Mouse (Mus musculus): ENCODE results near the gene Rap1gap2. TPM values are rescaled to one million over a fixed set of nuclear protein-coding genes. Genes with fewer than 3 reads are reported as not detected.
A peak's percentile ranks its signal among the peaks of the same experiment; 100 is the strongest.

Rap1gap2 gene
- polyA plus RNA-seq, 1 experiment from 2014 or later: 11.4 TPM

DNA sequence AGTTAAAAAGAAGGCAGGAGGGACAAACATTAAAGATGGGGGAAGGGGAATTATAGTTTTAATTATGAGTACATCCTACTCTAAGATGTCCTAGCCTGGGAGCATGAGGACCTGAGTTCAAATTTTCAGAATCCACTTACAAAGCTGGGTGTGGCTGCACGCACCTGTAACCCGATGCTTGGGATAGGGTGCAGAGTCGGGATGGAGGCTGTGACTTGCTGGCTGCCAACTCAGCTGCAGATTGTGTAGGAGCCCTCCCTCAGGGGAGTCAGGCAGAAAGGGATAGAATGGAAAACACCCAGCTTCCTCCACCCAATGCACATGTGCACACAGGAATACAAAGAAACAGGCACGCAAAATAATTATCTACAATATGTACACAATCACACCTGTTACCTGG, 2.7 kb upstream of the Rap1gap2 start:
- Histone ChIP-seq H3K27me3 (ENCODE audit: insufficient read depth, low read length) (peaks cover 20% of the 10 kb centered on the region), H3K9ac (ENCODE audit: low read depth, low read length) (no peak overlapping the region)
- 56% methylated on average over 4 of the region's 4 CpGs for WGBS

DNA sequence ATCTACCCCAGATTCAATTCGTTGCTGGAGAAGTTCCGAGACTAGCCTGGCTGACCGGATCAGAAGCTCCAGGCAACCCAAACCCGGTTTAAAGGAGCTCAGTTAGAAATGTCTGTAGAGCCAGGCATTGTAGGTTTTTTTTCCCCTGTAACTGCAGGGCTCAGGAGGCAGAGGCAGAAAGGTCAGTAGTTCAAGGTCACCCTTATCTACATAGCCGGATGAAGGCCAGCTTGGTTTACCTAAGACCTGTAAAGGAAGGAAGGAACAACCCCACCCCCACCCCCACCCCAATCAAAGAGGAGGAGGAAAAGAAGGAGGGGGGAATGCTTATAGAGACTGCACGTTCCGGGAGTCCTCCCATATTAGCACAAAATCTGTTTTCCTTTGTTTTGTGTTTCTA, 722 bp upstream of the Rap1gap2 start:
- Histone ChIP-seq H3K4me1 (replicated peaks; ENCODE audit: insufficient read depth, low read length) (no peaks in the 10 kb centered on the region), H3K27ac (no peak overlapping the region), H3K27me3 (ENCODE audit: insufficient read depth, low read length) (peaks cover 20% of the 10 kb centered on the region), H3K4me3 (replicated peaks; ENCODE audit: low read depth, low read length) (no peak overlapping the region), H3K4me2 (ENCODE audit: low read length) (no peak overlapping the region), H3K36me3 (ENCODE audit: insufficient read depth, low read length) (no peaks in the 10 kb centered on the region), H3K9me3 (replicated peaks; ENCODE audit: low read length) (no peaks in the 10 kb centered on the region), H3K9ac (ENCODE audit: low read depth, low read length) (no peak overlapping the region)
- ATAC-seq (replicated peaks; ENCODE audit: low FRiP score, low read depth) (no peak), DNase-seq (ENCODE audit: low spot score) (no peak)
- 12% methylated on average over 7 of the region's 7 CpGs for WGBS
- no peak for TF ChIP-seq CTCF (IDR thresholded peaks at IDR 0.05; ENCODE audit: low read depth)

More for the DNA sequence above, 2.7 kb upstream of the Rap1gap2 start:
- ATAC-seq (replicated peaks; ENCODE audit: low FRiP score, low read depth): no peak
- Histone ChIP-seq H3K27ac (no peak overlapping the region), H3K4me3 (replicated peaks; ENCODE audit: low read depth, low read length) (no peak overlapping the region), H3K4me1 (replicated peaks; ENCODE audit: insufficient read depth, low read length) (no peaks in the 10 kb centered on the region), H3K36me3 (ENCODE audit: insufficient read depth, low read length) (no peaks in the 10 kb centered on the region), H3K4me2 (ENCODE audit: low read length) (no peak overlapping the region), H3K9me3 (replicated peaks; ENCODE audit: low read length) (no peaks in the 10 kb centered on the region)
- no peak for DNase-seq (ENCODE audit: low spot score)
- TF ChIP-seq CTCF (IDR thresholded peaks at IDR 0.05; ENCODE audit: low read depth): no peak

DNA sequence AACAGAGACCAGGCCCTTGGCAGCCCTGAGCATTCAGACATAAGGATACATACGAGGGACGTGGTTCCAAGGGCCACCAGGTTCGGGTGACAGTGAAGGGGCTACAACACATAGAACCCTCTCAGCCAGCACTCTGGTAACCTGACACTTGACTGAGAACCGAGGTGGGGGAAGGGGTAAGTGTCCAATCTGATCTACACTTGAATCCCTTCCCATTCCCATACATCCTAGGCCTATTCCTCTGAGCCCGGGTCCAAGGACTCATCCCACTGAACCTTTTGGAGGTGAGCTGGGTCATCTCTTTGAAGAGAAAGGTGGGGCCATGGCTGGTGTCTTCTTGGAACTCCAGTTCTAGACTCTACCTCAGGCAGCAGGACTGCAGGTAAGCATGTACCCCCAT, 647 bp downstream of the Rap1gap2 start:
- Histone ChIP-seq H3K27ac (no peak overlapping the region), H3K4me2 (ENCODE audit: low read length) (no peak overlapping the region), H3K27me3 (ENCODE audit: insufficient read depth, low read length) (peaks cover 20% of the 10 kb centered on the region), H3K9ac (ENCODE audit: low read depth, low read length) (no peak overlapping the region), H3K36me3 (ENCODE audit: insufficient read depth, low read length) (no peaks in the 10 kb centered on the region), H3K4me3 (replicated peaks; ENCODE audit: low read depth, low read length) (0 out of 2 replicates have a peak overlapping the region, but pooled peaks have one; percentile 24), H3K9me3 (replicated peaks; ENCODE audit: low read length) (no peaks in the 10 kb centered on the region), H3K4me1 (replicated peaks; ENCODE audit: insufficient read depth, low read length) (no peaks in the 10 kb centered on the region)
- ATAC-seq (replicated peaks; ENCODE audit: low FRiP score, low read depth) (no peak), DNase-seq (ENCODE audit: low spot score) (no peak)
- 20% methylated on average over 5 of the region's 5 CpGs for WGBS
- TF ChIP-seq CTCF (IDR thresholded peaks at IDR 0.05; ENCODE audit: low read depth): no peak

DNA sequence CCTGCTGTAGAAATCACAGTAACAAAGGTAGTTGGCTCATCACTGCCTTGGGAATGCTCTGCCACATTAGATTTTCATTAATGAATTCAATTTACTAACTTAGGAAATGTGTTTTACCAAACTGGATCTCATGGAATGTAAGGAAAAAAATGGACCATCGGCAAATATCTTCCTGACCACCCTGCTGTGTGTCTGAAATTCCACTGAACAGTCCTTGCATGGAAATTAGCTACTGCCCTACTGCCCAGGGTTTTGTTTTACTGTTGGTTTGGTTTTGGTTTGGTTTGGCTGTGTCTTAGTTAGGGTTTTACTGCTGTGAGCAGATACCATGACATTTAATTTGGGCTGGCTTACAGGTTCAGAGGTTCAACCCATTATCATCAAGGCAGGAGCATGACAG, 8.4 kb downstream of the Rap1gap2 start:
- no peak for ATAC-seq (replicated peaks; ENCODE audit: low FRiP score, low read depth)
- no peak for TF ChIP-seq CTCF (IDR thresholded peaks at IDR 0.05; ENCODE audit: low read depth)
- H3K4me3 ChIP-seq (replicated peaks; ENCODE audit: low read depth, low read length): no peak overlapping the region
- H3K4me2 ChIP-seq (ENCODE audit: low read length): no peak overlapping the region
- 71% methylated on average over 1 of the region's 1 CpGs for WGBS
- no peaks in the 10 kb centered on the region for H3K9me3 ChIP-seq (replicated peaks; ENCODE audit: low read length)
- H3K4me1 ChIP-seq (replicated peaks; ENCODE audit: insufficient read depth, low read length): no peaks in the 10 kb centered on the region
- no peak for DNase-seq (ENCODE audit: low spot score)
- H3K9ac ChIP-seq (ENCODE audit: low read depth, low read length): no peak overlapping the region
- H3K27me3 ChIP-seq (ENCODE audit: insufficient read depth, low read length): no peaks in the 10 kb centered on the region
- no peaks in the 10 kb centered on the region for H3K36me3 ChIP-seq (ENCODE audit: insufficient read depth, low read length)
- no peak overlapping the region for H3K27ac ChIP-seq

DNA sequence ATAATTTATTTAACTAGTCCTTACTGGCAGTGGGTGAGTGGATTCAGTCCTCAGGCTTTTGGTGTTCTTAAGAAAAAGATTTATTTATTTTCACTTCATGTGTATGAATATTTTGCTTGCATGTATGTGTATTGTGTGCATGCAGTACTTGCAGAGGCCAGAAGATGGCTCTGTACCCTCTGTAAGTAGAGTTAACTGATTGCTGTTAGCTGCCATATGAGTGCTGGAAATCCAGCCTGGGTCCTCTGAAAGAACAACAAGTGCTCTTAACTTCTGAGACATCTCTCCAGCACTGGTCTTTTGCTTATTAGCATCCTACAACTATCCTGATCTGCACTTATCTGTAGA, 12.8 kb downstream of the Rap1gap2 start:
- Histone ChIP-seq H3K9me3 (replicated peaks; ENCODE audit: low read length) (no peaks in the 10 kb centered on the region), H3K4me3 (replicated peaks; ENCODE audit: low read depth, low read length) (no peak overlapping the region), H3K36me3 (ENCODE audit: insufficient read depth, low read length) (no peaks in the 10 kb centered on the region), H3K4me2 (ENCODE audit: low read length) (no peak overlapping the region), H3K27me3 (ENCODE audit: insufficient read depth, low read length) (no peaks in the 10 kb centered on the region), H3K27ac (no peak overlapping the region), H3K9ac (ENCODE audit: low read depth, low read length) (no peak overlapping the region), H3K4me1 (replicated peaks; ENCODE audit: insufficient read depth, low read length) (no peaks in the 10 kb centered on the region)
- DNase-seq (ENCODE audit: low spot score) (no peak), ATAC-seq (replicated peaks; ENCODE audit: low FRiP score, low read depth) (no peak)
- TF ChIP-seq CTCF (IDR thresholded peaks at IDR 0.05; ENCODE audit: low read depth): no peak

DNA sequence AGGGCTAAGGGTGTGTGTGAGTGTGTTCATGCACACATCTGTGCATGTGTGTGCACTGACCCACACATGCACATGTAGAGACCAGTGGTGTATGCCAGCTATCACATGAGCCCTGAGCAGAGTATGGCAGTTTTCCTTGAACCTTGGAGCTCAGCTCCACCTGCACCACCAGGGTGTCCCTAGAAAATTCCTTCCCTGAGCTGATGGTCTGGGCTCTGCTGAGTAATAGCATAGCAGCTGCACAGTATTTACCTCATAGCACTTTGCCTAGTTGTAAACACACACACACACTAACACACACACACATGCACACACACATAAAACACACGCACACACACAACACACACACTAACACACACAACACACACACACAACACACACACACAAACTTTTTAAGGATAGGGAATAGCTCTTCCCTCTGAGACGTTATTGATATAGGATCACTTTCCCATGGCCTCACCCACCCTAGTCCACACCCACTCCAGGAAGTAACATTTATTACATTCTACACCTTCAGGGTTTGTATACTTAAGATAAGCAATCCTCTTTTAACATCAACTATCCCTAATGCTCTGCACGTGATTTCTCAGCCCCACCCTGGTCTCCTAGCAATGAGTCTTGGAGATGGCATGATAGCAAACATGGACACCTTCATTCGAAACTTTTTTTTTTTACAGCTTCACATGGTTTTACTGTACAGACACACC, 13.3 kb downstream of the Rap1gap2 start:
- WGBS: 65% methylated on average over 4 of the region's 4 CpGs
- TF ChIP-seq CTCF (IDR thresholded peaks at IDR 0.05; ENCODE audit: low read depth): no peak
- Histone ChIP-seq H3K9me3 (replicated peaks; ENCODE audit: low read length) (no peaks in the 10 kb centered on the region), H3K27ac (no peak overlapping the region), H3K4me2 (ENCODE audit: low read length) (no peak overlapping the region), H3K9ac (ENCODE audit: low read depth, low read length) (no peak overlapping the region), H3K4me3 (replicated peaks; ENCODE audit: low read depth, low read length) (no peak overlapping the region), H3K4me1 (replicated peaks; ENCODE audit: insufficient read depth, low read length) (no peaks in the 10 kb centered on the region), H3K36me3 (ENCODE audit: insufficient read depth, low read length) (no peaks in the 10 kb centered on the region), H3K27me3 (ENCODE audit: insufficient read depth, low read length) (no peaks in the 10 kb centered on the region)
- ATAC-seq (replicated peaks; ENCODE audit: low FRiP score, low read depth): no peak
- no peak for DNase-seq (ENCODE audit: low spot score)

DNA sequence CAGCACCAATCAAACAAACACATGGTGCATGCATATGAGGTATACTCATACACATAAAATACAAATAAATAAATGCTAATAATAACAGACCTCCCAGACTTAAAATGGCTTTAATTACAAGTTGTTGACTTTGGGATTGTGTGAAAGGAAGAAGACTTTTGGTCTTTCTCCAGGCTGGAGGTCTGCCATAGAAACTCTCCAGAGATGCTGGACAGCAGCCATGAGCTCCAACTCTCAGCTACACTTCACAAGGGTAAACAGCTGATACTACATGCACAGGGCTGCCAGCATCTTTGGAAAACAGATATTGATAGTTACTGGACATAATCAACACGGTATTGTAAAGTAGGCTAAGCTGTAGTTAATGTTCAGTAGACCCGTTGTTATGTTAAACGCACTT, 18.5 kb downstream of the Rap1gap2 start:
- 78% methylated on average over 3 of the region's 3 CpGs for WGBS
- H3K4me1 ChIP-seq (replicated peaks; ENCODE audit: insufficient read depth, low read length): no peaks in the 10 kb centered on the region; the same call in 1 of the 2 replicates
- H3K4me2 ChIP-seq (ENCODE audit: low read length): no peak overlapping the region
- no peak overlapping the region for H3K9ac ChIP-seq (ENCODE audit: low read depth, low read length)
- DNase-seq (ENCODE audit: low spot score) (no peak), ATAC-seq (replicated peaks; ENCODE audit: low FRiP score, low read depth) (no peak)
- H3K4me3 ChIP-seq (replicated peaks; ENCODE audit: low read depth, low read length): no peak overlapping the region
- no peaks in the 10 kb centered on the region for H3K9me3 ChIP-seq (replicated peaks; ENCODE audit: low read length)
- H3K36me3 ChIP-seq (ENCODE audit: insufficient read depth, low read length): no peaks in the 10 kb centered on the region
- peaks cover 29% of the 10 kb centered on the region for H3K27me3 ChIP-seq (ENCODE audit: insufficient read depth, low read length)
- TF ChIP-seq CTCF (IDR thresholded peaks at IDR 0.05; ENCODE audit: low read depth): no peak
- H3K27ac ChIP-seq: no peak overlapping the region

Measured in kidney, postnatal 0 days (tissue).